9 mouse cellular contexts compared by ENCODE assay signal in genomic region chr9:122247430-122248027, GRCm38 (mm10). TPM values are rescaled to one million over a fixed set of nuclear protein-coding genes. Genes with fewer than 3 reads are reported as not detected.
DNase-seq lines count a peak whose midpoint lies in the region; ATAC-seq and TF ChIP-seq lines count a peak whose summit lies in the region.
"Had no signal": no experiment of that assay in that cellular context is flagged by ENCODE, and none has a peak within 500 bp of the region (broad histone marks: within the 10 kb centered on the region; RNA-seq: fewer than 3 reads in every experiment).

No protein-coding gene starts in this region.

- DNase-seq in 416B (ENCODE audit: low read depth), result peak; percentile 73
- DNase-seq in T-cell, adult 2 months (ENCODE audit: low spot score), result peak; percentile 62
- peak; percentile 57 to 74 for DNase-seq in gastrocnemius, postnatal 4 days (ENCODE audit: low spot score in 2 of 2)
- peak; percentile 86 for DNase-seq in kidney, postnatal 0 days (ENCODE audit: low spot score)
- no peak for DNase-seq in liver, embryonic 11.5 days (ENCODE audit: low spot score)
- peak; percentile 67 for DNase-seq in neural tube, embryonic 10.5 days (ENCODE audit: extremely low spot score, low spot score)

- peaks cover 11% of the 10 kb centered on the region for H3K36me3 ChIP-seq in kidney, postnatal 0 days (ENCODE audit: insufficient read depth, low read length)
- no peaks in the 10 kb centered on the region; the same call in 1 of the 2 replicates for H3K36me3 ChIP-seq in liver, embryonic 11.5 days (ENCODE audit: control insufficient read depth, insufficient read depth, low read length)
- H3K36me3 ChIP-seq in testis, adult 2 months (ENCODE audit: control insufficient read depth, insufficient read depth, low read length), result 0 out of 2 replicates have a peak, but pooled peaks cover 2% of the 10 kb centered on the region

- ATAC-seq in common myeloid progenitor, adult 5-6 weeks (replicated peaks; ENCODE audit: low read depth, poor library complexity, severe bottlenecking), result peak; percentile 75
- no peak; the same call in 1 of the 2 replicates for ATAC-seq in kidney, postnatal 0 days (replicated peaks; ENCODE audit: low FRiP score, low read depth)
- peak; percentile 51; the same call in 1 of the 2 replicates for ATAC-seq in liver, embryonic 11.5 days (replicated peaks; ENCODE audit: low FRiP score)

- H3K4me1 ChIP-seq in kidney, postnatal 0 days (replicated peaks; ENCODE audit: insufficient read depth, low read length), result no peaks in the 10 kb centered on the region
- H3K4me1 ChIP-seq in liver, embryonic 11.5 days (replicated peaks; ENCODE audit: control insufficient read depth, insufficient read depth, low read length), result no peaks in the 10 kb centered on the region
- H3K4me1 ChIP-seq in testis, adult 2 months (ENCODE audit: control insufficient read depth, insufficient read depth, low read length), result no peaks in the 10 kb centered on the region

- no peak overlapping the region for H3K9ac ChIP-seq in kidney, postnatal 0 days (ENCODE audit: low read depth, low read length)
- H3K9ac ChIP-seq in liver, embryonic 11.5 days (ENCODE audit: low read depth, low read length), result no peak overlapping the region
- H3K9ac ChIP-seq: embryonic facial prominence, embryonic 13.5 days had no signal

- no peaks in the 10 kb centered on the region for H3K27me3 ChIP-seq in kidney, postnatal 0 days (ENCODE audit: insufficient read depth, low read length)
- H3K27me3 ChIP-seq in liver, embryonic 11.5 days (replicated peaks; ENCODE audit: control insufficient read depth, insufficient read depth, low read length), result no peaks in the 10 kb centered on the region
- H3K27me3 ChIP-seq in testis, adult 2 months (ENCODE audit: control insufficient read depth, insufficient read depth, low read length), result no peaks in the 10 kb centered on the region
- H3K27me3 ChIP-seq: embryonic facial prominence, embryonic 13.5 days had no signal

- H3K27ac ChIP-seq in kidney, postnatal 0 days, result no peak overlapping the region
- H3K27ac ChIP-seq in liver, embryonic 11.5 days (ENCODE audit: low read depth, low read length), result no peak overlapping the region
- no peak overlapping the region for H3K27ac ChIP-seq in testis, adult 2 months (ENCODE audit: control insufficient read depth, insufficient read depth, low read depth, low read length)
- H3K27ac ChIP-seq: embryonic facial prominence, embryonic 13.5 days had no signal

- WGBS in kidney, postnatal 0 days, result 45% methylated on average over 13 of the region's 13 CpGs
- 40% methylated on average over 13 of the region's 13 CpGs for WGBS in liver, embryonic 11.5 days

- TF ChIP-seq POLR2A in testis, adult 2 months (IDR thresholded peaks at IDR 0.05; ENCODE audit: control insufficient read depth, low read depth, low read length), result no peak

- TF ChIP-seq CTCF in kidney, postnatal 0 days (IDR thresholded peaks at IDR 0.05; ENCODE audit: low read depth), result peak; percentile 87
- TF ChIP-seq CTCF in testis, adult 2 months (IDR thresholded peaks at IDR 0.05; ENCODE audit: control insufficient read depth, insufficient read depth, insufficient replicate concordance, low read depth, low read length), result peak; percentile 20; the same call in 1 of the 2 replicates

- H3K9me3 ChIP-seq in kidney, postnatal 0 days (replicated peaks; ENCODE audit: low read length), result no peaks in the 10 kb centered on the region
- H3K9me3 ChIP-seq in liver, embryonic 11.5 days (ENCODE audit: control insufficient read depth, low read length), result no peaks in the 10 kb centered on the region
- H3K9me3 ChIP-seq: embryonic facial prominence, embryonic 13.5 days had no signal

- H3K4me3 ChIP-seq in kidney, postnatal 0 days (replicated peaks; ENCODE audit: low read depth, low read length), result no peak overlapping the region
- H3K4me3 ChIP-seq in liver, embryonic 11.5 days (ENCODE audit: low read depth, low read length), result no peak overlapping the region
- no peak overlapping the region for H3K4me3 ChIP-seq in testis, adult 2 months (ENCODE audit: control insufficient read depth, low read depth, low read length)
- H3K4me3 ChIP-seq: embryonic facial prominence, embryonic 13.5 days had no signal

- no peak overlapping the region for H3K4me2 ChIP-seq in kidney, postnatal 0 days (ENCODE audit: low read length)
- H3K4me2 ChIP-seq in liver, embryonic 11.5 days, result no peak overlapping the region
- H3K4me2 ChIP-seq: embryonic facial prominence, embryonic 13.5 days had no signal

RNA-seq across cellular contexts. Expression of gene Ano10, which starts 46.7 kb away (rescaled TPM):
- 7.7 and 9.8 TPM in 2 replicates for total RNA-seq in common myeloid progenitor, adult 5-6 weeks (2017)
- 10 to 100 TPM; 55.9 to 57.0 TPM for total RNA-seq in gastrocnemius, postnatal 4 days (2021)
- 32.6 and 34.9 TPM in 2 replicates for polyA plus RNA-seq in kidney, postnatal 0 days (2015; fragmentation: Nextera tagmentation; extraction: Ambion mirVana)
- polyA plus RNA-seq in liver, embryonic 11.5 days (2014; fragmentation: Nextera tagmentation; extraction: Ambion mirVana), result 15.4 and 16.9 TPM in 2 replicates
- 53.8 and 61.8 TPM in 2 replicates for polyA plus RNA-seq in testis, adult 2 months (2012; rRNA removed)
